Mouse (Mus musculus): ENCODE measurements around the gene Elf1. TPM values are rescaled to one million over a fixed set of nuclear protein-coding genes. Genes with fewer than 3 reads are reported as not detected.
"Not testable (repeated sequence)": the region's sequence is repeated elsewhere in the genome, so short reads cannot be mapped to it uniquely, and the experiment has no call there.

The Elf1 gene
- 77.0 and 79.0 TPM in 2 replicates for total RNA-seq (2014; fragmentation: Nextera tagmentation)
- 127 and 141 TPM in 2 replicates for total RNA-seq (2017)
- 4.7 and 6.3 TPM in 2 replicates for polyA plus RNA-seq (2012)

GRCm38 (mm10) chr14:79480624-79481338 lies at the start of gene Elf1:
Gene Elf1 (plus strand): TSS chr14:79481194.
- Histone ChIP-seq H3K36me3 (replicated peaks) (peaks cover 32% of the 10 kb centered on the region), H3K9me3 (replicated peaks) (no peaks in the 10 kb centered on the region), H3K4me3 (ENCODE audit: low read depth, low read length) (peak within 1 kb of the TSS; percentile 84), H3K4me1 (ENCODE audit: insufficient read depth, low read depth, low read length) (peaks cover 38% of the 10 kb centered on the region), H3K27me3 (ENCODE audit: insufficient read depth, low read length) (no peaks in the 10 kb centered on the region)
- TF ChIP-seq CTCF (IDR thresholded peaks at IDR 0.05; ENCODE audit: low read depth, low read length), result no peak
- peak; percentile 15; the same call in 1 of the 2 replicates for TF ChIP-seq POLR2AphosphoS5 (IDR thresholded peaks at IDR 0.05; ENCODE audit: insufficient replicate concordance, low read depth, low read length)
- ATAC-seq (ENCODE audit: extremely low read depth, insufficient number of reproducible peaks, low FRiP score, poor library complexity, severe bottlenecking), result no peak
- DNase-seq (ENCODE audit: low spot score), result peak; percentile 94

GRCm38 (mm10) chr14:79434068-79434467 lies 46.9 kb upstream of the Elf1 start:
- TF ChIP-seq POLR2AphosphoS5 (IDR thresholded peaks at IDR 0.05; ENCODE audit: insufficient replicate concordance, low read depth, low read length) (no peak), CTCF (IDR thresholded peaks at IDR 0.05; ENCODE audit: low read depth, low read length) (no peak), GATA1 (IDR thresholded peaks at IDR 0.05; ENCODE audit: borderline replicate concordance, low read length) (no peak), GATA2 (IDR thresholded peaks at IDR 0.05; ENCODE audit: borderline replicate concordance, low read depth, low read length) (no peak), TAL1 (conservative IDR thresholded peaks at IDR 0.05; ENCODE audit: low read depth, low read length) (no peak)
- Histone ChIP-seq H3K4me1 (ENCODE audit: insufficient read depth, low read depth, low read length) (peaks cover 8% of the 10 kb centered on the region; the same call in 1 of the 2 replicates), H3K36me3 (replicated peaks) (peaks cover 3% of the 10 kb centered on the region), H3K27me3 (ENCODE audit: insufficient read depth, low read length) (peaks cover 3% of the 10 kb centered on the region; the same call in 1 of the 2 replicates), H3K4me3 (ENCODE audit: low read depth, low read length) (no peak overlapping the region), H3K9me3 (replicated peaks) (no peaks in the 10 kb centered on the region; the same call in 1 of the 2 replicates)
- ATAC-seq (ENCODE audit: extremely low read depth, insufficient number of reproducible peaks, low FRiP score, poor library complexity, severe bottlenecking) (no peak), DNase-seq (ENCODE audit: low spot score) (no peak)

- Histone ChIP-seq H3K27me3 (ENCODE audit: insufficient read depth, low read length) (peaks cover 19% of the 10 kb centered on the region), H3K9me3 (replicated peaks) (peaks cover 2% of the 10 kb centered on the region; the same call in 1 of the 2 replicates), H3K4me1 (ENCODE audit: insufficient read depth, low read depth, low read length) (peaks cover 5% of the 10 kb centered on the region), H3K4me3 (ENCODE audit: low read depth, low read length) (no peak overlapping the region), H3K36me3 (replicated peaks) (no peaks in the 10 kb centered on the region)
- peak; percentile 38 for ATAC-seq (ENCODE audit: extremely low read depth, insufficient number of reproducible peaks, low FRiP score, poor library complexity, severe bottlenecking)
- no peak for DNase-seq (ENCODE audit: low spot score)
- no peak for TF ChIP-seq POLR2AphosphoS5 (IDR thresholded peaks at IDR 0.05; ENCODE audit: insufficient replicate concordance, low read depth, low read length)
- no peak for TF ChIP-seq TAL1 (conservative IDR thresholded peaks at IDR 0.05; ENCODE audit: low read depth, low read length)
- TF ChIP-seq GATA2 (IDR thresholded peaks at IDR 0.05; ENCODE audit: borderline replicate concordance, low read depth, low read length), result no peak
- no peak for TF ChIP-seq GATA1 (IDR thresholded peaks at IDR 0.05; ENCODE audit: borderline replicate concordance, low read length)
- no peak for TF ChIP-seq CTCF (IDR thresholded peaks at IDR 0.05; ENCODE audit: low read depth, low read length)
Measured at GRCm38 (mm10) chr14:79440655-79441054, 40.3 kb upstream of the Elf1 start.

GRCm38 (mm10) chr14:79441441-79441840 lies 39.6 kb upstream of the Elf1 start:
- Histone ChIP-seq H3K9me3 (replicated peaks) (peaks cover 2% of the 10 kb centered on the region; the same call in 1 of the 2 replicates), H3K36me3 (replicated peaks) (no peaks in the 10 kb centered on the region), H3K4me3 (ENCODE audit: low read depth, low read length) (no peak overlapping the region), H3K4me1 (ENCODE audit: insufficient read depth, low read depth, low read length) (peaks cover 5% of the 10 kb centered on the region), H3K27me3 (ENCODE audit: insufficient read depth, low read length) (peaks cover 23% of the 10 kb centered on the region)
- TF ChIP-seq TAL1 (conservative IDR thresholded peaks at IDR 0.05; ENCODE audit: low read depth, low read length), result no peak
- TF ChIP-seq GATA2 (IDR thresholded peaks at IDR 0.05; ENCODE audit: borderline replicate concordance, low read depth, low read length), result no peak
- TF ChIP-seq GATA1 (IDR thresholded peaks at IDR 0.05; ENCODE audit: borderline replicate concordance, low read length), result no peak
- no peak for TF ChIP-seq POLR2AphosphoS5 (IDR thresholded peaks at IDR 0.05; ENCODE audit: insufficient replicate concordance, low read depth, low read length)
- no peak for TF ChIP-seq CTCF (IDR thresholded peaks at IDR 0.05; ENCODE audit: low read depth, low read length)
- no peak for DNase-seq (ENCODE audit: low spot score)
- no peak for ATAC-seq (ENCODE audit: extremely low read depth, insufficient number of reproducible peaks, low FRiP score, poor library complexity, severe bottlenecking)

GRCm38 (mm10) chr14:79444601-79445000 lies 36.4 kb upstream of the Elf1 start:
- Histone ChIP-seq H3K36me3 (replicated peaks) (no peaks in the 10 kb centered on the region), H3K27me3 (ENCODE audit: insufficient read depth, low read length) (peaks cover 25% of the 10 kb centered on the region), H3K4me3 (ENCODE audit: low read depth, low read length) (no peak overlapping the region), H3K4me1 (ENCODE audit: insufficient read depth, low read depth, low read length) (peaks cover 5% of the 10 kb centered on the region), H3K9me3 (replicated peaks) (0 out of 2 replicates have a peak, but pooled peaks cover 2% of the 10 kb centered on the region)
- no peak for ATAC-seq (ENCODE audit: extremely low read depth, insufficient number of reproducible peaks, low FRiP score, poor library complexity, severe bottlenecking)
- DNase-seq (ENCODE audit: low spot score), result no peak
- no peak for TF ChIP-seq POLR2AphosphoS5 (IDR thresholded peaks at IDR 0.05; ENCODE audit: insufficient replicate concordance, low read depth, low read length)
- TF ChIP-seq CTCF (IDR thresholded peaks at IDR 0.05; ENCODE audit: low read depth, low read length), result no peak
- TF ChIP-seq GATA2 (IDR thresholded peaks at IDR 0.05; ENCODE audit: borderline replicate concordance, low read depth, low read length), result no peak
- TF ChIP-seq GATA1 (IDR thresholded peaks at IDR 0.05; ENCODE audit: borderline replicate concordance, low read length), result no peak

GRCm38 (mm10) chr14:79445055-79445620 lies 35.9 kb upstream of the Elf1 start:
- peaks cover 20% of the 10 kb centered on the region for H3K27me3 ChIP-seq (ENCODE audit: insufficient read depth, low read length)
- ATAC-seq (ENCODE audit: extremely low read depth, insufficient number of reproducible peaks, low FRiP score, poor library complexity, severe bottlenecking) (no peak), DNase-seq (ENCODE audit: low spot score) (no peak)
- TF ChIP-seq GATA2 (IDR thresholded peaks at IDR 0.05; ENCODE audit: borderline replicate concordance, low read depth, low read length) (no peak), CTCF (IDR thresholded peaks at IDR 0.05; ENCODE audit: low read depth, low read length) (no peak), POLR2AphosphoS5 (IDR thresholded peaks at IDR 0.05; ENCODE audit: insufficient replicate concordance, low read depth, low read length) (no peak), TAL1 (conservative IDR thresholded peaks at IDR 0.05; ENCODE audit: low read depth, low read length) (no peak), GATA1 (IDR thresholded peaks at IDR 0.05; ENCODE audit: borderline replicate concordance, low read length) (no peak)
- H3K36me3 ChIP-seq (replicated peaks), result no peaks in the 10 kb centered on the region
- H3K4me1 ChIP-seq (ENCODE audit: insufficient read depth, low read depth, low read length), result peaks cover 5% of the 10 kb centered on the region
- no peak overlapping the region for H3K4me3 ChIP-seq (ENCODE audit: low read depth, low read length)
- H3K9me3 ChIP-seq (replicated peaks), result no peaks in the 10 kb centered on the region

- ATAC-seq (ENCODE audit: extremely low read depth, insufficient number of reproducible peaks, low FRiP score, poor library complexity, severe bottlenecking), result peak; percentile 86
- not testable (repeated sequence) for H3K27me3 ChIP-seq (ENCODE audit: insufficient read depth, low read length); H3K4me1 ChIP-seq (ENCODE audit: insufficient read depth, low read depth, low read length); H3K36me3 ChIP-seq (replicated peaks); H3K9me3 ChIP-seq (replicated peaks)
- peak; percentile 70 for DNase-seq (ENCODE audit: low spot score)
- H3K4me3 ChIP-seq (ENCODE audit: low read depth, low read length), result peak within 1 kb of the TSS; percentile 72
Measured at GRCm38 (mm10) chr14:79451681-79452590, 29.1 kb upstream of the Elf1 start, which contains the start of gene Kbtbd6. Gene Kbtbd6 (plus strand): TSS chr14:79451835.

GRCm38 (mm10) chr14:79452591-79452934 lies 28.4 kb upstream of the Elf1 start:
- H3K36me3 ChIP-seq (replicated peaks); H3K9me3 ChIP-seq (replicated peaks); H3K4me3 ChIP-seq (ENCODE audit: low read depth, low read length); DNase-seq (ENCODE audit: low spot score); ATAC-seq (ENCODE audit: extremely low read depth, insufficient number of reproducible peaks, low FRiP score, poor library complexity, severe bottlenecking); H3K27me3 ChIP-seq (ENCODE audit: insufficient read depth, low read length); H3K4me1 ChIP-seq (ENCODE audit: insufficient read depth, low read depth, low read length): not testable (repeated sequence)
